Mouse (Mus musculus): ENCODE data around the gene Gm45062.

Gene Gm45062

DNA sequence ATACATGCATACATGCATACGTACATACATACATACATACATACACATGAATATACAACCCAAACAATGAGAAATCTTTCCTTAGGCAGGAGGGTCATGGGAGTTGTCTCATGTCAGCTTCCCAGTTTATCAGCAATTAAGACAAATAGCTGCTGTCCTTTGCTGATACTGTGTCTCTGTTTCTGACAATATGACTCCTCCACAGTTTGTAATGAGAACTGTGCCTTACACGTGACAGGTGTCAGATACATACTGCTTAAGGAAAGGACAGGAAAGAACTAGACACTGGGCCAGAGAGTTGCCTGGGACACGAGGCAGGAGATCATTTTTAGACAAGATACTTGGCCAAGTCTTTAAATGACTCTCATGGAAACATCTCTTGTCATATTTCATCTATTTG lies 215.1 kb downstream of the Gm45062 start:
- DNase-seq (ENCODE audit: low spot score) = no peak

DNA sequence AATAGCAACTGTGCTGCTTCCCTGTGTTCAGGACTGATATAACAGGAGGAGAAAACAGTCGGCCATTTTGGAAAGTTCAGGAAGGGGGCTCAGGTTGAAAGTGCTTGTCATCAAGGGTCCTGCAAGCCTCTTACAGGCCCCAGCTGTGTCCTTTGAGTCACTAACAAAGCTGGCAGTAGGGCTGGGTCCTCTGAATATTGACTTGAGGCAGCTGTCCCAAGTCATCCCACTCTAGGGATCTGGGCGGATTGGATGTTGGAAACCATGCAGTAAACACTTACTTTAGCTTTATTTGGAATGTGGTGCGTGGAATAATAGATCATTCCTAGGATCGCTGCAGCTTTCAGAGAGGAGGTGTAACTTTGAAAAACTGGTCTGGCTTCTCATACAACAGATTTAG lies 215.6 kb downstream of the Gm45062 start:
- DNase-seq (ENCODE audit: low spot score) = no peak

DNA sequence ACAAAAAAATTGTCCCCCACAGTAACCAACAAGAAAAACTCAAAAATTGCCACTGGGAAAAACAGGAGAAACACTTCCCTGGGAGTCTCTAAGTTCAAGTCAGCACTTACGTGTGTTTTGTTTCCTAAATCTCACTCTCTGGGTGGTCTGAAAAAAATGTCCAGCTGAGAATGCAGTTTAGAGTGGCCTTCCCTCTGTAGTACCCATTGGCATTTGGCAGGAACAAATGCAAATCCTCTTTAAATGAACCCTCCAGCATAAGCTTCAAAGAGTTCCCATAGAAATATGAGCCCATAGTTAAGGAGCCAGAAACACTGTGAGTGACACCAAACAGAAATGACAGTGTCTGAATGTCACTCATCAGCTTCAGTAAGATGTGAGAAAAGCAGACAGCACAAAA lies 219.9 kb downstream of the Gm45062 start:
- DNase-seq (ENCODE audit: low spot score) = no peak

DNA sequence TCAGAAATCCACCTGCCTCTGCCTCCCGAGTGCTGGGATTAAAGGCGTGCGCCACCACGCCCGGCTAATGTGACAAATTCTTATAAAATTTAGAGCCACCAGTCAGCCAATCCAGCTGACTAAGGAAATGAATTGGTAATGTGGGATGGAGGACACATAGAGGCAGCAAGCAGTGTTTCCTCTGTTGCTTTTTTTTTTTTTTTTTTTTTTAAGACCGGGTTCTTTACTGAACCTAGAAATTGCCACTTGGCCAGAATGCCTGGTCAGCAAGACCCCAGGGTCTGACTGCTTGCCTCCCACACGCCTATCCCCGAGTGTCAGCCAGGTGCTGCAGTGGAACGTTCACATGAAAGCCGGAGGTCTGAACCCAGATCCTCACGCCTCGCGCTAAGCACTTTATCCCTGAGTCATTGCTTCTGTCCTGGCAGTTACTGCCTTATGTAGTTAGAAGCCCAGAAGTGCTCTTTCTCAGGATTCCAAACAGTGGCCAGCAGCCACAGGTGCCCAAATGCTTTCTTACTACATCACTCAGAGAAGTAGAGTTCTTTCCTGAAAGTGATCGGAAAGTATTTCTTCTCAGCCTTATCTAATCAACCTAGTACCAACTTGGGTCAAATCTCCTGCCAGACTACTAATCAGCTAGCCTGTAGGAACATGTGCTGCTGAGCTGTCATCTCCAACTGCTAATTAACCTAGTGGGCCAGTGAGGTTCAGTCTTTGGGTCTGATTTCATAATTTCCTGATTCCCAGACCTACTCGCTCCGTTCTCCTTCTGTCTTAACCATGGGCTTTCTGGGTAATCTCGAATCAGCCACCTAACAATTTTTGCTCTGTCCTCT lies 225.4 kb downstream of the Gm45062 start:
- no peak for DNase-seq (ENCODE audit: low spot score)

DNA sequence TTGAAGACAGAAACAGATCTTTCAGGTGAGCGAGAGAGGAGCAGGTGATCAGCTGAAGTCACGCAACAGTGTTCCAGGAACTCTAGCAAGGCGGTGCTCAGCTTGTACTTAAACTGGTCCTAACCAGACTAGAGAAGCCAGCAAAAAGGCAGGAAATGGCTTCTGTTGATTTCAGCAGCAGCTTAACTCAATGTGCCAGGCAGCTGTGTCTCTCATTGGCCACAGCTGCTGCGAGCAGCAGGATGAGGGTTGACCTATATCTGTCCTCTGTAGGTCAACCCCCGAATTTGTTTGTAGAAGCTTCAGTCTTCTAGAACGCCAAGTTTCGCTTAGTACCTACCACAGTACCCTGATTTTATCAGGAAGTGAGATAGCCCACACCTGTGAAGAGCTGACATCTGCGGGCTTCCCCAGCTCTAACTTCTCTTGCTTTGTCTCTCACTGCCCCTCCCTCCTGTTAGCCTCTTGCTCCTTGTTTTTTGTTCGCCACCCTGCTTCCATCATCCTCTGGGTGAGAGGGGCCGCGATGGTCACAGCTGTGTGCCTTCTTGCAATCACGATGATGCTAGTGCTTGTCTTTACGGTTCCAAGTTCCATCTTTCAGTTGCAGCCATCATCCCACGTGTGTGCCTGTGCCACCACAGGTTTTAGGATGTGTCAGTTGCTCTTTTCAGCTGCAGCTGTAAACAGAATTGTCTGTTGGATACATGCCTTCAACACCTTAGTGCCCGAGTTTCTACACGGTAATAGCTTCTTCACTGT lies 226.3 kb downstream of the Gm45062 start:
- DNase-seq (ENCODE audit: low spot score) = no peak

DNA sequence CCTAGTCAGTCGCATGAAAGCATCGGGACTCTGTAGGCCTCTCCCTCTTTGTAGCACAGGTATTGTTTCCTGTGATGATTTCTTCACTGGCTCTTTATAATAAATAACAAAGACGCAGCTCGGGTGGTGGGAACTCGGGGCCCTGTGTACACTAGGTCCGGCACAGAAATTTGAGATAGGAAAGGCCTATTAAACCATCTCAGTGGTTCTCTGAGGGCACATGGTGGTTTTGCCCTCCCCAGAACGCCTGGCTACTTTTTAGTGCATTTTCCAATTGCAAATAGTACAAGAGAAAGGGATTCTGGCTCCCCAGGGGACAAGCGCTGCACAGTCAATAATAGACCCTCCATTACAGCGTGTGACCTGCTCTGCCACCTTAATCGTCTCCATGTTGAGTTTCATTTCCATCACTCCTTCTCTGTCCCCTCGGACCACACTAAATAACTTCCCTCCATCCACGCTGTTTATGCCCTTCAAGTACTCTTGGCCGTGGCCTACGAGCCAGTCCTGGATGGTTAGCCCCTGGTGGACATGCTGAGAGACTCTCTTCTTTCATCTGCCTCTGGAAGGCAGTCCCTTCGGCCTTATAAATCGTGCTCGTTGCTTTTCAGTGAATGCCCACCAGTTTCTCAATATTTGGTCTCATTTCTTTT lies 227.3 kb downstream of the Gm45062 start:
- DNase-seq (ENCODE audit: low spot score) = no peak

DNA sequence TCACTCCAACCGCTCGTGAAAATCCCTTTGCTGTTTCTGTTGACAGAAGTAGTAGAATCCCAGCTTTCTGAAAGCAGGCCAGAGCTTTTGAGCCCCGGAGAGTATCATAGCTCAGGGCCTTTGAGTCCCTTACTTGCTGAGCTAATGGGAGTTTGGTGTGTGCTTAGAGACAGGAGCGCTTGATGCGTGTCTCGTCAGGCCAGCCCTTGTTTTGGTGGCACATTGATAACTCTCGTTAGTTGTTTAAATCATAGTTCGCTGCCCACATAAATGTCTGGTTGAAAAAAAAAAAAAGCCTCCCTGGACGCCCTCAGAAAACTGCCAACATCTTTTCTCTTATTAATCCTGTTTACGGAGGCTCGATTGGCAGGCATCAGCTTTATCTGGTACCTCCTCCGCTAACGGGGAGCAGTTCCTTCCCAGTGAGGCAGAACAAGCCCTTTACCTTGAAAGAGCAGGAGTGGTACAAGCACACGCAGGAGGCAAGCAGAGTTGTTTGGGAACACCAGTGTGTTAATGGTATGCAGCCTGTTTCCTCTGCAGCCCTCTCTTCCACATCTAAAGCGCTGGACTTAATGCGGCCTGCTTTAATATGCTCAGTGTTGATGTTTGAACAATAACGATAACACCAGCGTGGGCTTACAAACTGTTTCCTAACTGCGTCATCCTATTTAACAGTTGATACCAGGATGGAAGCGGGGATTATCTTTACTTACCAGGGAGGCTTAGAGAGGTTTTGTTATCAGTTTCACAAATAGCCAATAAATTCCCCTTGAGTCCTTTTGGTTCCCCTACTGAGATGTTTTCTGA lies 228.0 kb downstream of the Gm45062 start:
- DNase-seq (ENCODE audit: low spot score) = no peak

DNA sequence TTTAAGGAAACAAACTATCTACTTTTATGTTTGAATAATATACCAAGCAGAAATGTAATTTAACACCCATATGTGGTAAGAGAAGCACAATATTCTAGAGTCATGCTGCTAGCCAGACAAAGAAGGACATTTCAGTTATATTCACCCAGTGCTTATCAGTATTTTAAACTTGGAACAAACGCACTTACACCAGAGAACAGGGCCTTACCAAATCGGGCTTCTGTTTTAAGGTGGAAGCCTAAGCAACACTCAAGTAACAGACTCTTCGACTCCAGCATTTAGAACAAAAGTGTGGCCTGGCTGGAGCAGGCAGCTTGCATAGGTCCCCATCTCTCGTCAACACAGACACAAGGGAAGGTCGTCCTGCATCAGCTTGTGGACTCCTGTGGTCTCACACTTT lies 229.0 kb downstream of the Gm45062 start:
- DNase-seq (ENCODE audit: low spot score) = no peak

DNA sequence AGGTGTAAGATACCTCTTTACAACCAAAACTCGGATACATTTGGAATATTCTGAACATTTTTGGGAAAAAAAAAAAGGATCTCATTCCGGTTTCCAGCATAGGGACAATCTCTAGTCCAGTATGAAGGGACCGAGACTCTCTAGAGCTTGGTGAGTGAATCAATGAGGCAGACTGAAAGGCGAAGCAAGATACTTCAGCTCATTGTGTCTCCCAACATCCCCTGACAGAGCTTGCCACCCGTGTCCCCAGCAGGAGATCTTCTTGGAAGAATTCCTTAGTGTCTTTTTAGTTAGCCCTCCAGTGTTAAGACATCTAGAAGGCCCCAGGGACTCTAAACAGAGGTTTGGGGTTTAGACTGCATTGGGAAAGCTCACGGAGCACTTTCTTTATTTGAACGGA lies 230.0 kb downstream of the Gm45062 start:
- no peak for DNase-seq (ENCODE audit: low spot score)

DNA sequence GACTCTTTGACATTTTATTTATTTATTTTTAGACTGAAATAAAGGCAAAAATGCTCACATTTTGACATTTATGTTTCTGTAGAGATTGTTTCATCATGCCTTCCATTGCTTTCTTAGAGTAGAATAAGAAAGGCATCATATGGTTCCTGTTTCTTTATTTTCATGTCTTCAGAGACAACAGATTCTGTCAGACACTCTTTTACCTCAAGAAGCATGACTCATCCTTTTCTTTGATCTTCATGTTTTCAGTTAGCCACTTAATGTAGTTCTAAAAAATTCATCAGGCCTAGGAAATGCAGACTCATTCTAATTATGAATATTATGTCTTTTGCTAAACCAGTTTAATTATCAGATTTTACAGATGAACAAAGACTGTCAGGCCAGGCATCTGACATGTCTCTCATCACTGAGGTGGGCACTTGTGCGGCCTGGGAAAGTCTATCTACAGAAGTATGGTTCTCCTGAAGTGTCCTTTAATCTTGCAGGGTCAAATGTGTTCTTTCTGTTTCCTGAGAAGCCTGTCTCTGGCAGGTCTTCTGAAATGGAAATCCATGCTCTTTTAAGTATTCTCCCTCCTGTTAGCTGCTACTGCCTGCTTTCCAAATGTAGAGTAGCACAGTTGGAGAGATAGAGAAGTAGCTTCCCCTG lies 230.8 kb downstream of the Gm45062 start:
- no peak for DNase-seq (ENCODE audit: low spot score)

DNA sequence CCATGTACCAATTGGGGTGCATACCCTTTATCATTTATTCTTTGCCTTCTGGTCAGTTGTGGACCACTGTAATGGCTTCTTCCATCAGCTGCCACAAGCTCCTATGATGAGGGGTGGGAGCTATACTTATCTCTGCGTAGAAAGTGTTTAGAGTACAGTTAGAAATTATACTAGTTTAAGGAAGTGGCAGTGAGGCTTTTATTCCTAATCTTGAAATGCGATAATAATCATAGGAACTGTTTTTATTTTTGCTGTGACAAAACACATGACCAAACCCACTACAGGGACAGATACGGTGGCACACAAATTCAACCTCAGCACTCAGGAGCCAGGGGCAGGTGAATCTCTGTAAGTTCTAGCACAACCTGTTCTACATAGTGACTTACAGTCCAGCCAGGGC lies 233.0 kb downstream of the Gm45062 start:
- DNase-seq (ENCODE audit: low spot score) = no peak

DNA sequence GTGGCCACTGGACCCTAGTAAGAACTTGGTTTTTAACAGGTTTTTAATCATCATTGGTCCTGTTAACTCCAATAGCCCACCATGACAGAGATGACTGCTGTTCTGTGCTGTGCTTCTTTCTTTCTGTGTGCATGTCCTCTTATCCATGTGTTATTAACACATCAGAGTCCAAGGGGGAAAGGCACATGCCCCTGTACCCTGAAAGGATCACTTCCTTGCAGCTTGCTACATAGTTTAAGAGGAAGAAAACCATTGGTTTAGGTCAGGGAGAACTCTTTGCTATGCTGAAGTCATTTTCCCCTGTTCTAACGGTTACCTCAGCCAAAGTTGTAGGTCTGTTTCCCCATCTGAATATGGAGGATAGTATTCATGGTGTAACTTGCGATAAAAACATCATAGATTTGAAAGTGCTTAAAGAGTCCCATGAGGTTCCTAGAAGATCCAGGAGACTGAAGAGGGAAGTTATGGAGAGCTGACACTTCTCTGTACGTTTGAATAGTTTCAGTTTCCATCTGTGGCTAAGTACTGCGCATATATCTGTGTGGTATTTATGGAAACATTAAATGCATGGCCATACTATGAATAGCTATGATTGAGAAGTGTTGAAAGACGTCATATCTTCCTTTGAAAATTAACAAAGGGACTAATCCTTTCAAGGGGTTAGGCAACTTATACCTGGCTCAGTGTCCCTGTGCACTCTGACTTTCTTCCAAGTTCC lies 236.0 kb downstream of the Gm45062 start:
- no peak for DNase-seq (ENCODE audit: low spot score)

DNA sequence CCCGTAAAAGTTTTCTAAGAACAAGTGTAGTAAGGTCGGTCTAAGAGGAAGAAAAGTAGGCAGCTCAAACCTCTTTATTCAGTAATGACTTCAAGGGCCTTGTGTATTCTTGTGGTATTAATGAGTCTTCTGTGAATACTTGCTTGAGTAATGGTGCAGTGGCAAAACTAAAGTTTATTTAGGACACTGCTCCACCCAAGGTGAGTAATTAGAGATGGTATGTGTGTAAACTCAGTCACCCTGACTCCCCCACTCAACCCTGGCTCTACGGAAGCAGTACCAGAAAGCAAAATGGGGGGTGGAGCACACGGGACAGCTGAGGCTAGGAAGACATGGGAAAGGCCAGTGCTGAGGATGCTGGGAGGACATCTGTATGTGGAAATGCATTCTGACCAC lies 236.6 kb downstream of the Gm45062 start:
- no peak for DNase-seq (ENCODE audit: low spot score)

DNA sequence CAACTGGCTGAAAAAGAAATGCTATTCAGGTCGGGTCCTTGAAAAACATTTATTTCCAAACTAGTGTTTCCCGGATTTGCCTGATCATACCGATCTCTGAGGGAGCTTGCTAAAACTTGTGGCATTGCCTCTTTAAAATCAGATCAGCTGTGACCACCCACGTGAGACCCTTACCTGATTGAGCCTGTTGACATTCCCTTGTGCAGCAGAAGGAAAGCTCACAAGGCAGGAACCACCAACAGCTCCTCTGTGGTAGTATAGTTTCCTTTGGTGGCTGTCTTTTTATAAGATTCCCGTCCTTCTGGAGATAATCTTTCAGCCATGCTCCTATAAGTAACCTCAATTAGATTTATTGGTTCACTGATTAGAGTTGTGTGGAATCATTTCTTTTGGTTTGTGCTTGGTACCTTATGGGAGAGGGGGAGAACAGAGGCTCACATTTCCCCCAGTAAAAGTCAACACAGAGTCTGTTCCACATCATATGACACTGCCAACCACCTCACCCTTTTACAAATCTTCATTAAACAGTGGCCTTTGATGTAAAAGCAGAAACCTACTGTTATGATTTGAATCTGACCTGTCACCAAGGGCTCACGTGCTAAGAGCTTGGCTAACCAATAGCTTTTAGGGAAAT lies 238.1 kb downstream of the Gm45062 start:
- DNase-seq (ENCODE audit: low spot score) = no peak

DNA sequence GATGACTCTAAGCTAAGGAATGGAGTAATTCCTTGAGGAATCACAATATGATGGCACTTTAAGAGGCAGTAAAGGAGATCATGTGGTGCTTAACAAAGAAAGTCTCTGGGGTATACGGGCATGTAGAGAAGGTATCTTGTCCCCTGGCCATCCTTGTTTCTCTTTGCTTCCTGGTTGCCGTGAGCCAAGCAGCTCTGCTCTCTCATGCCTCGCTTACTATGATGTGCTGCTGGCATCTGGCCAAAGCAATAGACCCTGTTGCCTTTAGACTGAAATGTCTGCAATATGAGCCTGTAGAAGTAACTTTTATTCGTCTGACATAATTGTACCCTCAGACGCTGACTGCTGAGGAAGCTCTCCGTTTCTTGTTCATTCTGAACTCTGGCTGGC lies 238.6 kb downstream of the Gm45062 start:
- no peak for DNase-seq (ENCODE audit: low spot score)

DNA sequence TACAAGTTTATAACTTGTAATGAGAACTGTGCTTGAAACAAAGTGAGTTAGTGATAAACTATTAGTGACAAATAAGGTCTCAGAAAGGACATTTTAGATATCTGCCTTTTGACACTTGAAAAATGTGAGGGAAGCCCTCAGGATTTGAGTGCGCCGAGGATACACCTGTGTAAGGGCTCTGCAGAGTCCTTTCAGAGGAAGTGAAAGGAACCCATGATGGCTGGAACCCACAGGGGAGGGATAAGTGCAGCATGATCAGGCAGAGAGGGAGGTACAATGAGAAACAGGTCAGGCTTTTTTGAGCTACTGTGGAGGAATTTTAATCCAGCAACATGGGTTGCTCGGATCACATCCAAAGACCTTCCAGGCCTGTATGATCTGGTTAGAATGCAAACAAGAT lies 239.7 kb downstream of the Gm45062 start:
- no peak for DNase-seq (ENCODE audit: low spot score)

DNA sequence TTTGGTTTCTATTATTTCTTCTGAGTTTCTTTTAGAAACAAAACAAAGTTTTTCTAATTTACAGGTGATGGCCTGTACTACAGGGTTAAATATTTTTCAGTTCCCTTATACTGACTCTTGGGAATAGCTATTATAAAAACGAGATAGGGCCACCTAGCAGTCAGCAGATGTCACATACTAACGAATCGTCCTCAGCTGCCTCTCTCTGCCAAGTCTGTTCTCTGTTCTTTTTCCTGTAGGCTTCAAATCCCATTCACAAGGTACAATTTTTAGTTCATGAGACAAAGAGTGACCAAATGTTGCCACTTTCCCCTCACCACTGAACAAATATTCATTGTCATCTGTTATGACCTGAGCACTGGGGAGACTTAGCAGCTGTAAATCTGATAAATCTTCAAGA lies 244.7 kb downstream of the Gm45062 start:
- no peak for DNase-seq (ENCODE audit: low spot score)

DNA sequence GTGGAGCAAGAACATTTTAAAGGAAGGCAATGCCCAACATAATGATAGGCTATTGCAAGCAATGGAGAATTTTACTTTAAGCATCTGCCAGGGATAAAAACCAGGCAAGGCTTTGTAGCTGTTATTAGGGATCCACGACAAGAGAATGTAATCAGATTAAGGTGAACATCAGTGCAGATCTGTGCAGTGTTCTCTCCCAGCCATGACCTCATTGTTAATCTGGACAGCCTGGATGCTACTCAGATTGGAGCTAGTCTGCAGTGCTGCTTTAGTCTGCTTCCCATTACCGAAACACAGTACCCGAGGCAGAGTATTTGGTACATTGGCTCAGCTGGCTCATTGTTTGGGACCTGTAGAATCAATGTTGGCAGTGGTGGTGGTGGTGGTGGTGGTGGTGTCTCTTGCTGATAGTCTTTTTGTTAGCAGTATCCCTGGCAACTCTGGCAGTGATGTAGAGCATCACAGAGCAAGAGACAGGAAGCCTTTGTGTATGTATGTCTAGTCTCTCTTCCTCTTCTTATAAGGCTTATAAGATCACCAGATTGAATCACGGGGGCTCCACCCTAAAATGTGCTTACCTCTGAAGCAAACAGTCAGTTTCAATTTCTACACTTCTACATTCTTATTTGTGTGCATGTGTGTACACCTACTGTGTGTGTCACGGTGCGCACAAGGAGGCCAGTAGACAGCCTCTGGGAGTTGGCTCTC lies 245.4 kb downstream of the Gm45062 start:
- no peak for DNase-seq (ENCODE audit: low spot score)

DNA sequence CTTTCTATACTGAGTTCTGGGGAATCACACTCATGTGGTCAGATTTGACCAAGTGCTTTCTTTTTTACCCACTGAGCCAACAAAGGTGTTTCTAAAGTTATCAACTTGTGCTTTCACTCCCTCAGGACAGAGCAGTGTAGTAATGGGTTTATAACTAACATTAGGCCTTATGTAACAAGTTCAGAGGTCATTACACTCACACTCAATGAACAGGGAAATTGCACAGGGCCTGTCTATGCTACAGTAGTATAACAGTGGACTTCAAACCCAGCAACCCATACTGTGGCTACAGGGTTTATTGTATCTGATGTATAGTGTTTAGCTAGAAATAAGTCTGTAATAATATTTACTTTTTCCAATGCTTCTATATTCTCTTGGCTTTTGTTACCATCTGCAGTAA lies 247.4 kb downstream of the Gm45062 start:
- no peak for DNase-seq (ENCODE audit: low spot score)

Measured in yolk sac, embryonic 10.5 days (tissue).